Mouse (Mus musculus) midbrain, embryonic 10.5 days (tissue): Measurements from ENCODE around the gene Slc22a26. TPM values are rescaled to one million over a fixed set of nuclear protein-coding genes. Genes with fewer than 3 reads are reported as not detected.
"Not testable (repeated sequence)": the region's sequence is repeated elsewhere in the genome, so short reads cannot be mapped to it uniquely, and the experiment has no call there.

ENCODE experiments used
- DNase-seq: peaks from one replicate; pipeline ENCODE4 v3.0.0-alpha.2; 2017; ENCODE audit warnings: low spot score
- H3K27ac ChIP-seq: fragments of 300-500 bp; sonication (generic); replicated peaks from 2 replicates; pipeline ENCODE4 v1.5.1; 2016; ENCODE audit warnings: mild to moderate bottlenecking
- H3K27me3 ChIP-seq: fragments of 300-500 bp; sonication (generic); 2 replicates; pipeline ENCODE4 v1.6.1; 2016; ENCODE audit warnings: low read depth, mild to moderate bottlenecking; ENCODE audit not compliant: poor library complexity, severe bottlenecking
- H3K36me3 ChIP-seq: fragments of 300-500 bp; sonication (generic); 2 replicates; pipeline ENCODE4 v1.6.1; 2016; ENCODE audit warnings: mild to moderate bottlenecking, moderate library complexity
- H3K4me1 ChIP-seq: fragments of 300-500 bp; sonication (generic); 2 replicates; pipeline ENCODE4 v1.6.1; 2016
- H3K4me3 ChIP-seq: fragments of 300-500 bp; sonication (generic); 2 replicates; pipeline ENCODE4 v1.5.1; 2016; ENCODE audit warnings: mild to moderate bottlenecking, moderate library complexity
- H3K9me3 ChIP-seq: fragments of 300-500 bp; sonication (generic); replicated peaks from 2 replicates; pipeline ENCODE4 v1.6.1; 2016; ENCODE audit warnings: mild to moderate bottlenecking
- WGBS: fragments of 180-500 bp; shearing (Covaris S2); methylation state at CpG from one replicate; pipeline ENCODE4 v1.1.7; 2016; 5-methylcytosine and 5-hydroxymethylcytosine counted together
- polyA plus RNA-seq: library from polyadenylated mRNA; unstranded; fragments of >200 nt; fragmentation: Nextera tagmentation; extraction: Ambion mirVana; gene quantifications from 2 replicates; pipeline ENCODE4 v1.2.1, GENCODE M21; 2016

Gene Slc22a26
- not detected in 2 replicates for polyA plus RNA-seq

DNA sequence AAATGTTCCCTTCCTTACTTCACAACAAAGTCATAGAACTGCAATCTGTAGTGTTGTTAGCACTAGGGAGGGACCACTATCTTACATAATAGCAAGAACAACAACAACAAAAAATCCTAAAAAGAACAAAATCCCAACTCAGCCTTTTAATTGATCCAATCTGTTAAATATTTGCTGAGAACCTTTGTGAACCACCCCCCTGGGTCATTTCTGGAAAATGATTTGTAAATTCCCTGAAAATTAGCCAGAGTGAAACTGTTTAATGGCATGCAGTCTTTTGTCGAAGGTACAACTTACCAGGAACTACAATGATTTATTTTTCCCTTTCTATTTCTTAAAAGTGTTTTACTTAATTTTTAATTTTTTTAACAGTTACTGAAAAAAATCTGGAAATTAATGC is at the start of gene Slc22a26:
Slc22a26 (minus strand) TSS at position 97 of the 400 bp plus-strand sequence.
- H3K9me3 ChIP-seq: peaks cover 37% of the 10 kb centered on the region
- H3K36me3 ChIP-seq: no peaks in the 10 kb centered on the region
- WGBS: 85% methylated on average over 1 of the region's 1 CpGs
- no peak within 1 kb of the TSS for H3K4me3 ChIP-seq
- H3K27ac ChIP-seq: no peak within 1 kb of the TSS
- H3K4me1 ChIP-seq: no peaks in the 10 kb centered on the region
- H3K27me3 ChIP-seq: no peaks in the 10 kb centered on the region
- no peak for DNase-seq

DNA sequence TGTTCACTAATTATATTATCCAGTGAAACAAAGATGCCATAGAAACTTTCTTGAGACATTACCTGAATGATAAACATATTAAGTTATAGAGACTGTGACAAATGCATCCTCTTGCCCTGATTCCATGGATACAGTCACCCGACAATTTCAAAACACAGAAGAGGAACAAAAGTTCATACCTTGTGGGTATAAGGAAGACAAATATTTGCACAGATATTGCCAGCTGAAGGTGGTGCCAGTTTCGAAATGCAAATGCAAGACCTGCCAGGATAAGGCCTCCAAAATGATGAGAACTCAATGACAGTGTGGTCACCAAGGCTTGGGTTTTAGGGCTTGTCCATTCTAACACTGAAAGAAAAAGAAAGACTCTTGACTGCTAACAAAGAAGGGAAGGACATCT is 27.4 kb upstream of the Slc22a26 start:
- Histone ChIP-seq H3K9me3 (peaks cover 50% of the 10 kb centered on the region), H3K27me3 (no peaks in the 10 kb centered on the region), H3K4me3 (no peak overlapping the region), H3K36me3 (no peaks in the 10 kb centered on the region), H3K4me1 (no peaks in the 10 kb centered on the region), H3K27ac (no peak overlapping the region)
- WGBS: 63% methylated on average over 2 of the region's 2 CpGs
- no peak for DNase-seq

DNA sequence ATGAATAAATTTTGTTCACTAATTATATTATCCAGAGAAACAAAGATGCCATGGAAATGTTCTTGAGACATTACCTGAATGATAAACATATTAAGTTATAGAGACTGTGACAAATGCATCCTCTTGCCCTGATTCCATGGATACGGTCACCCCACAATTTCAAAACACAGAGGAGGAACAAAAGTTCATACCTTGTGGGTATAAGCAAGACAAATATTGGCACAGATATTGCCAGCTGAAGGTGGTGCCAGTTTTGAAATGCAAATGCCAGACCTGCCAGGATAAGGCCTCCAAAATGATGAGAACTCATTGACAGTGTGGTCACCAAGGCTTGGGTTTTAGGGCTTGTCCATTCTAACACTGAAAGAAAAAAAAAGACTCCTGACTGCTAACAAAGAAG is 11.9 kb downstream of the Slc22a26 start:
- H3K4me3 ChIP-seq: no peak overlapping the region
- H3K9me3 ChIP-seq: peaks cover 29% of the 10 kb centered on the region; the same call in 1 of the 2 replicates
- WGBS: 92% methylated on average over 1 of the region's 1 CpGs
- DNase-seq: no peak
- no peaks in the 10 kb centered on the region for H3K36me3 ChIP-seq
- no peak overlapping the region for H3K27ac ChIP-seq
- H3K27me3 ChIP-seq: no peaks in the 10 kb centered on the region
- H3K4me1 ChIP-seq: no peaks in the 10 kb centered on the region

DNA sequence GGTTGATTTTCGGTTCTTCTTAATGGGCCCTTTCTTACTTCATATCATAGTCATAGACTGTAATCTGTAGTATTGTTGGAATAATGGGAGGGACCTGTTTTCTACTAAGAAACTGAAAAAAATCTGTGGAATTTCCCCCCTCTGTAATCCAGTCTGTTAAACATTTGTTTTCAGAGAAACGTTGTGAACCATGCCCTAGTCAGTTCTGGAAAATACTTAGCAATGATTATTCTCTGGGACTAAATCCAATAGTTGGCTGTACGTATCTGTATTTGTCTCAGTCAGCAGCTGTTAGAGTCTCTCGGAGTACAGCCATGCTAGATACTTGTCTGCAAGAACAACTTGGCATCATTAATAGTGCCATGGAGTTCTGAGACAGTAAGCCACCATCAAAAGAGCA is 27.2 kb downstream of the Slc22a26 start:
- Histone ChIP-seq H3K27ac (no peak overlapping the region), H3K4me1 (no peaks in the 10 kb centered on the region), H3K27me3 (no peaks in the 10 kb centered on the region), H3K9me3 (peaks cover 22% of the 10 kb centered on the region), H3K4me3 (no peak overlapping the region), H3K36me3 (no peaks in the 10 kb centered on the region)
- 79% methylated on average over 4 of the region's 4 CpGs for WGBS
- DNase-seq: no peak

DNA sequence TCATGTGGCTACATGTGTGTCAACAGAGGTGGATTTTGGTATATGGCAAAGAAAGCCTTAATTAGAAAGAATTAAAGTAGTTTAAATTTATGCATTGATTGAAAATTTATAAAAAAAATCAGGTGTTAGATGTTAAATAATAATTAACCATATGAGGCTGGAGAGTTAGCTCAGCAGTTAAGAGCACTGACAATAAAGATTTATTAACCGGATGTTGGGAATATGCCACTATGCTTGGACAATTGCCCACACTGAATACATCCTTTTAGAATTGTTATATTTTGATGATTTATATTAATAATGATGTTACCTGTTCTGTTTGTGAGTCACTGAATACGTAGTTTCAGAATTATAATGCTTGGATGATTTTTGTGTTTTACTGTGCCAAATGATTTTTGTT is 36.3 kb downstream of the Slc22a26 start:
- Histone ChIP-seq H3K27me3 (no peaks in the 10 kb centered on the region), H3K4me3 (no peak overlapping the region), H3K4me1 (no peaks in the 10 kb centered on the region), H3K9me3 (no peaks in the 10 kb centered on the region; the same call in 1 of the 2 replicates), H3K27ac (no peak overlapping the region), H3K36me3 (no peaks in the 10 kb centered on the region)
- WGBS: 93% methylated on average over 2 of the region's 2 CpGs
- no peak for DNase-seq

DNA sequence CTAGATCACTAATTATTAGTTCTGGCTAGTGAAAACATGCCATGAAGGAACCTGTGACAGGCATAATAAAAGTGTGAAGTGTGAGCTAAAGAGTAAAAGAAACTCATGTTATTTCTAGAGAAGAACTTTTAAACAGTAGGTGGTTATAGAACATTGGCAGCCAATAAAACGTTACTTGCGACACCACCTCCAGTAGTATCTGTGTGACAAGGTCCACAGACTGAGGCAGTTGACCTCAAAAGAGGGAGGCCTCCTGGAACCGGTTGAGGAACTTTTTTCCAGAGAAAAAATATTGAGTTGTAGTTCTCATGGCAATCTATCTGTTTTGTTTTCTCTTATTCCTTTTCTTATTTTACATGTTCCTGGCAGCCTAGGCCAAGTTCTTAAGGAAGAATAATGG is 36.9 kb downstream of the Slc22a26 start:
- DNase-seq: no peak
- Histone ChIP-seq H3K4me3 (no peak overlapping the region), H3K36me3 (no peaks in the 10 kb centered on the region), H3K27ac (no peak overlapping the region), H3K27me3 (no peaks in the 10 kb centered on the region), H3K4me1 (no peaks in the 10 kb centered on the region), H3K9me3 (no peaks in the 10 kb centered on the region; the same call in 1 of the 2 replicates)
- WGBS: 91% methylated on average over 3 of the region's 3 CpGs

DNA sequence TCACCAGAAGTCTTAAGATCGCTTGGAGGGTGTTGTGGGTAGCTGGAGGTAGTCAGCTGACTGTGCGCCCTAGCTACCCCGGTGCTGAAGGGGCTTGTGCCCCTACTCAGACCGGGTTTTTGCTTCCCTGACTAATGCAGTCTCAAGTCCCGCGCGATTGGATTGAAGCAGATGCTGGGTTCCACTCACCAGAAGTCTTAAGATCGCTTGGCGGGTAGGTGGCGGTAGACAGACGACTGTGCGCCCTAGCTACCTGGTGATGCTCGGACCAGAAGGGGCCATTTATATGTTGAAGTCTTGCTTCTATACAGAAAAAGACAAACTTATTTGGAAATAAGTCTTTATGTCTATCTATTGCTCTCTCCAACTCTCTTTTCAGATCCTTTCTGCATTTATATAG is 49.1 kb downstream of the Slc22a26 start:
- H3K4me1 ChIP-seq, H3K9me3 ChIP-seq, H3K4me3 ChIP-seq, H3K27me3 ChIP-seq, DNase-seq, H3K27ac ChIP-seq, H3K36me3 ChIP-seq: not testable (repeated sequence)
- WGBS: 70% methylated on average over 13 of the region's 13 CpGs

Other genes starting within 250 kb of the Slc22a26 start
- gene Pla2g16, start 245.2 kb downstream of the Slc22a26 start, polyA plus RNA-seq: 3.3 and 4.2 TPM in 2 replicates
- gene Lgals12, start 195.5 kb downstream of the Slc22a26 start, polyA plus RNA-seq: not detected in 2 replicates
- gene Hrasls5, start 190.1 kb downstream of the Slc22a26 start, polyA plus RNA-seq: not detected in 2 replicates
- not detected in 2 replicates for gene Slc22a19, start 91.4 kb downstream of the Slc22a26 start, polyA plus RNA-seq
- not detected in 2 replicates for gene Slc22a27, start 163.4 kb upstream of the Slc22a26 start, polyA plus RNA-seq